Mouse (Mus musculus) C2C12 (cell line): ENCODE measurements around the gene Itpr3.

Source experiments
- CEBPB ChIP-seq: IDR thresholded peaks from one replicate; pipeline ENCODE4 v1.6.1; 2011; ENCODE audit warnings: low read depth, mild to moderate bottlenecking, control low read depth, moderate library complexity
- CTCF ChIP-seq: IDR thresholded peaks from one replicate; pipeline ENCODE4 v1.5.1; 2011; ENCODE audit not compliant: control insufficient read depth, insufficient read depth, insufficient read length
- FOSL1 ChIP-seq: IDR thresholded peaks from one replicate; pipeline ENCODE4 v1.8.0; 2011; ENCODE audit warnings: mild to moderate bottlenecking, low read length; ENCODE audit not compliant: poor library complexity, insufficient read depth, severe bottlenecking
- MAX ChIP-seq: IDR thresholded peaks from one replicate; pipeline ENCODE4 v1.6.1; 2011; ENCODE audit warnings: mild to moderate bottlenecking, control low read depth
- MYOD1 ChIP-seq: IDR thresholded peaks from one replicate; pipeline ENCODE4 v1.6.1; 2011; ENCODE audit warnings: low read depth; ENCODE audit not compliant: control insufficient read depth, insufficient read length
- USF1 ChIP-seq: IDR thresholded peaks from one replicate; pipeline ENCODE4 v1.6.1; 2011; ENCODE audit warnings: low read depth, mild to moderate bottlenecking, control low read depth, moderate library complexity

DNA sequence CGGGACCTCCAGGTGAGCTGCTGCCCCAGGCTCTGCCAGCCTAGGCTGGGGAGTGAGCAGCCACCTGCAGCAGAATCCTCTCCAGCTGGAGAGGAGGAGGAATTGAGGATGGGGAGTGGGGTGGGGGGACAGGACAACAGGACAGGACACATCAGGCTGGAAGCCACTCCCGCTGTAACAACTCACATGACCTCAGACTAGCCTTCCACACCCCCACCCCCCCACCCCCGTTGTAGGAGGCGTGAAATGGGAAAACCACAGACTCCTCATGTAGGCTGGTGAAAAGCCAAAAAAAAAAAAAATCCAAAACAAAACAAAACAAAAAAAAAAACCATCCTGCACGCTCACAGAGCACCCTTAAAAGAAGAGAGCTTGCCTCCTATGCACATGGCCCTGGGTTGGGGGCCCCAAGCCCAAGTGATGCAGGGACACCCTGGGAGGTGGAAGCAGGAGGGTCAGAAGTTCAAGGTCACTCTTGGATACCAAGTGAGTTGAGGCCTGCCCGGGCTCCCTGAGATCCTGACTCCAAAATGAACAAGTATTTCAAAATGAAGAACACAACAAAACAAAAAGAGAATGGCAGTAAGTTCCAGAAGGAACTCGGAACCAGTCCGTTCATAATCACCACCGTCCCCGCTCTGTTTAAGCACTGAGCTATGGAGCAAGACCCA, 17.5 kb upstream of the Itpr3 start:
- no peak for TF ChIP-seq CTCF
- no peak for TF ChIP-seq USF1
- no peak for TF ChIP-seq MYOD1
- TF ChIP-seq FOSL1, result no peak
- no peak for TF ChIP-seq MAX
- no peak for TF ChIP-seq CEBPB
